Mouse (Mus musculus) stomach, postnatal 0 days (tissue): Measurements from ENCODE around the gene Atp2a3. TPM values are rescaled to one million over a fixed set of nuclear protein-coding genes. Genes with fewer than 3 reads are reported as not detected.

Source experiments
- ATAC-seq: fragments of 200-750 bp; cut with Nextera tagmentation; 2 replicates; pipeline ENCODE4 v1.8.0; 2017; ENCODE audit not compliant: low FRiP score, low TSS enrichment
- DNase-seq: peaks from one replicate; pipeline ENCODE4 v3.0.0-alpha.2; 2016; ENCODE audit warnings: low spot score
- H3K27ac ChIP-seq: fragments of 300-500 bp; sonication (generic); replicated peaks from 2 replicates; pipeline ENCODE4 v1.5.1; 2014; ENCODE audit warnings: mild to moderate bottlenecking, control low read depth
- H3K27me3 ChIP-seq: fragments of 300-500 bp; sonication (generic); 2 replicates; pipeline ENCODE4 v1.6.1; 2014; ENCODE audit warnings: low read length; ENCODE audit not compliant: control insufficient read depth, insufficient read depth
- H3K36me3 ChIP-seq: fragments of 300-500 bp; sonication (generic); 2 replicates; pipeline ENCODE4 v1.6.1; 2014; ENCODE audit warnings: low read length, mixed read lengths; ENCODE audit not compliant: control insufficient read depth, insufficient read depth
- H3K4me1 ChIP-seq: fragments of 300-500 bp; sonication (generic); replicated peaks from 2 replicates; pipeline ENCODE4 v1.6.1; 2014; ENCODE audit warnings: antibody characterized with exemption; ENCODE audit not compliant: control insufficient read depth, insufficient read depth
- H3K4me2 ChIP-seq: fragments of 300-500 bp; sonication (generic); replicated peaks from 2 replicates; pipeline ENCODE4 v1.6.1; 2014; ENCODE audit warnings: low read depth, mild to moderate bottlenecking, control low read depth, moderate library complexity
- H3K4me3 ChIP-seq: fragments of 300-500 bp; sonication (generic); 2 replicates; pipeline ENCODE4 v1.5.1; 2014; ENCODE audit warnings: low read depth, low read length, control low read depth
- H3K9ac ChIP-seq: fragments of 300-500 bp; sonication (generic); 2 replicates; pipeline ENCODE4 v1.6.1; 2014; ENCODE audit warnings: mild to moderate bottlenecking, low read length, control low read depth, mixed read lengths
- H3K9me3 ChIP-seq: fragments of 300-500 bp; sonication (generic); 2 replicates; pipeline ENCODE4 v1.6.1; 2016; ENCODE audit warnings: low read length; ENCODE audit not compliant: control insufficient read depth
- CTCF ChIP-seq: IDR thresholded peaks from 2 replicates; pipeline ENCODE4 v1.5.1; 2016; ENCODE audit warnings: antibody characterized with exemption, low read depth, mild to moderate bottlenecking, moderate library complexity
- EP300 ChIP-seq: optimal IDR thresholded peaks from 2 replicates; pipeline ENCODE3; 2016; ENCODE audit warnings: antibody characterized with exemption
- WGBS: fragments of 180-500 bp; shearing (Covaris S2); extraction: QIAGEN DNeasy Blood & Tissue Kit; methylation state at CpG from one replicate; pipeline ENCODE4 v1.1.7; 2014; 5-methylcytosine and 5-hydroxymethylcytosine counted together
- polyA plus RNA-seq: library from polyadenylated mRNA; unstranded; fragments of >200 nt; fragmentation: Nextera tagmentation; extraction: Ambion mirVana; gene quantifications from 2 replicates; pipeline ENCODE4 v1.2.1, GENCODE M21; 2015

Atp2a3 gene
- polyA plus RNA-seq, 1 experiment from 2014 or later: 19.6 TPM

- Histone ChIP-seq H3K27ac (no peak overlapping the region), H3K4me2 (no peak overlapping the region), H3K4me1 (no peaks in the 10 kb centered on the region), H3K9me3 (no peaks in the 10 kb centered on the region), H3K36me3 (peaks cover 14% of the 10 kb centered on the region), H3K9ac (no peak overlapping the region), H3K27me3 (no peaks in the 10 kb centered on the region), H3K4me3 (no peak overlapping the region)
- 48% methylated on average over 13 of the region's 13 CpGs for WGBS
- TF ChIP-seq EP300: no peak
- peak; percentile 99 for TF ChIP-seq CTCF
- ATAC-seq (peak; percentile 67), DNase-seq (peak; percentile 67)
Observed at GRCm38 (mm10) chr11:72926226-72926890, 34.6 kb upstream of the Atp2a3 start.

GRCm38 (mm10) chr11:72928516-72928915 is 32.5 kb upstream of the Atp2a3 start:
- ATAC-seq (no peak), DNase-seq (no peak)
- TF ChIP-seq EP300 (no peak), CTCF (no peak)
- peaks cover 7% of the 10 kb centered on the region for H3K36me3 ChIP-seq
- no peaks in the 10 kb centered on the region for H3K9me3 ChIP-seq
- H3K4me2 ChIP-seq: no peak overlapping the region
- H3K4me3 ChIP-seq: no peak overlapping the region
- H3K27ac ChIP-seq: no peak overlapping the region
- WGBS: 51% methylated on average over 2 of the region's 2 CpGs
- no peaks in the 10 kb centered on the region for H3K27me3 ChIP-seq
- H3K4me1 ChIP-seq: no peaks in the 10 kb centered on the region
- H3K9ac ChIP-seq: no peak overlapping the region

GRCm38 (mm10) chr11:72940208-72941143 is 20.5 kb upstream of the Atp2a3 start:
- no peaks in the 10 kb centered on the region for H3K27me3 ChIP-seq
- H3K4me3 ChIP-seq: peak overlapping the region; percentile 43
- H3K27ac ChIP-seq: peak overlapping the region; percentile 63; the same call in 1 of the 2 replicates
- H3K36me3 ChIP-seq: no peaks in the 10 kb centered on the region
- H3K9ac ChIP-seq: peak overlapping the region; percentile 52
- TF ChIP-seq EP300 (no peak), CTCF (peak; percentile 84)
- 26% methylated on average over 20 of the region's 20 CpGs for WGBS
- peak; percentile 79 for ATAC-seq
- peak overlapping the region; percentile 50 for H3K4me2 ChIP-seq
- DNase-seq: peak; percentile 60
- no peaks in the 10 kb centered on the region for H3K4me1 ChIP-seq
- H3K9me3 ChIP-seq: no peaks in the 10 kb centered on the region

GRCm38 (mm10) chr11:72944996-72945793 is 15.8 kb upstream of the Atp2a3 start:
- Histone ChIP-seq H3K36me3 (no peaks in the 10 kb centered on the region), H3K27me3 (no peaks in the 10 kb centered on the region), H3K4me3 (no peak overlapping the region), H3K9ac (no peak overlapping the region), H3K4me1 (peaks cover 5% of the 10 kb centered on the region; the same call in 1 of the 2 replicates), H3K4me2 (no peak overlapping the region), H3K9me3 (no peaks in the 10 kb centered on the region), H3K27ac (no peak overlapping the region; the same call in 1 of the 2 replicates)
- 44% methylated on average over 7 of the region's 7 CpGs for WGBS
- TF ChIP-seq CTCF (no peak), EP300 (no peak)
- no peak for DNase-seq
- no peak for ATAC-seq

GRCm38 (mm10) chr11:72945875-72946559 is 15.0 kb upstream of the Atp2a3 start:
- no peak for TF ChIP-seq EP300
- no peak; the same call in 1 of the 2 replicates for TF ChIP-seq CTCF
- no peak overlapping the region for H3K9ac ChIP-seq
- no peaks in the 10 kb centered on the region for H3K36me3 ChIP-seq
- ATAC-seq (peak; percentile 67), DNase-seq (no peak)
- 43% methylated on average over 6 of the region's 6 CpGs for WGBS
- H3K4me2 ChIP-seq: no peak overlapping the region
- H3K9me3 ChIP-seq: no peaks in the 10 kb centered on the region
- peak overlapping the region; percentile 53 for H3K27ac ChIP-seq
- no peaks in the 10 kb centered on the region for H3K27me3 ChIP-seq
- H3K4me1 ChIP-seq: peaks cover 7% of the 10 kb centered on the region; the same call in 1 of the 2 replicates
- no peak overlapping the region for H3K4me3 ChIP-seq
